Mouse (Mus musculus): Measurements from ENCODE around the gene Fancd2os. TPM values are rescaled to one million over a fixed set of nuclear protein-coding genes. Genes with fewer than 3 reads are reported as not detected.

Gene Fancd2os
- polyA plus RNA-seq, 1 experiment = not detected

- WGBS = 39% methylated on average over 5 of the region's 5 CpGs
- H3K27me3 ChIP-seq (ENCODE audit: control insufficient read depth, insufficient read depth, low read length) = no peaks in the 10 kb centered on the region
- H3K27ac ChIP-seq (ENCODE audit: insufficient read depth, low read depth, low read length) = peak overlapping the region; percentile 24; the same call in 1 of the 2 replicates
- peak overlapping the region; percentile 43; the same call in 1 of the 2 replicates for H3K4me3 ChIP-seq (ENCODE audit: low read depth, low read length)
- peaks cover 8% of the 10 kb centered on the region; the same call in 1 of the 2 replicates for H3K4me1 ChIP-seq (ENCODE audit: control insufficient read depth, insufficient read depth, insufficient read length, low read length)
- no peak for TF ChIP-seq POLR2A (IDR thresholded peaks at IDR 0.05; ENCODE audit: low read depth, low read length)
- H3K36me3 ChIP-seq (ENCODE audit: control insufficient read depth, insufficient read depth, low read length) = peaks cover 6% of the 10 kb centered on the region
Observed at GRCm38 (mm10) chr6:113623386-113623785, 22.9 kb upstream of the Fancd2os start.

GRCm38 (mm10) chr6:113615489-113615888, 15.0 kb upstream of the Fancd2os start:
- Histone ChIP-seq H3K27ac (ENCODE audit: insufficient read depth, low read depth, low read length) (no peak overlapping the region), H3K4me1 (ENCODE audit: control insufficient read depth, insufficient read depth, insufficient read length, low read length) (peaks cover 2% of the 10 kb centered on the region; the same call in 1 of the 2 replicates), H3K36me3 (ENCODE audit: control insufficient read depth, insufficient read depth, low read length) (peaks cover 22% of the 10 kb centered on the region), H3K27me3 (ENCODE audit: control insufficient read depth, insufficient read depth, low read length) (no peaks in the 10 kb centered on the region), H3K4me3 (ENCODE audit: low read depth, low read length) (no peak overlapping the region)
- WGBS = 95% methylated on average over 4 of the region's 4 CpGs
- TF ChIP-seq CTCF (IDR thresholded peaks at IDR 0.05; ENCODE audit: extremely low read depth, insufficient read length, insufficient replicate concordance, low read depth, low read length) (no peak), POLR2A (IDR thresholded peaks at IDR 0.05; ENCODE audit: low read depth, low read length) (no peak)

- Histone ChIP-seq H3K36me3 (ENCODE audit: control insufficient read depth, insufficient read depth, low read length) (peaks cover 25% of the 10 kb centered on the region), H3K4me3 (ENCODE audit: low read depth, low read length) (no peak overlapping the region), H3K4me1 (ENCODE audit: control insufficient read depth, insufficient read depth, insufficient read length, low read length) (peaks cover 2% of the 10 kb centered on the region; the same call in 1 of the 2 replicates), H3K27me3 (ENCODE audit: control insufficient read depth, insufficient read depth, low read length) (no peaks in the 10 kb centered on the region), H3K27ac (ENCODE audit: insufficient read depth, low read depth, low read length) (no peak overlapping the region)
- no peak for TF ChIP-seq POLR2A (IDR thresholded peaks at IDR 0.05; ENCODE audit: low read depth, low read length)
- TF ChIP-seq CTCF (IDR thresholded peaks at IDR 0.05; ENCODE audit: extremely low read depth, insufficient read length, insufficient replicate concordance, low read depth, low read length) = no peak
- 96% methylated on average over 8 of the region's 8 CpGs for WGBS
Observed at GRCm38 (mm10) chr6:113614997-113615396, 14.5 kb upstream of the Fancd2os start.

GRCm38 (mm10) chr6:113614152-113614551, 13.6 kb upstream of the Fancd2os start:
- Histone ChIP-seq H3K27me3 (ENCODE audit: control insufficient read depth, insufficient read depth, low read length) (no peaks in the 10 kb centered on the region), H3K4me1 (ENCODE audit: control insufficient read depth, insufficient read depth, insufficient read length, low read length) (peaks cover 2% of the 10 kb centered on the region; the same call in 1 of the 2 replicates), H3K36me3 (ENCODE audit: control insufficient read depth, insufficient read depth, low read length) (peaks cover 25% of the 10 kb centered on the region), H3K4me3 (ENCODE audit: low read depth, low read length) (no peak overlapping the region), H3K27ac (ENCODE audit: insufficient read depth, low read depth, low read length) (peak overlapping the region; percentile 49; the same call in 1 of the 2 replicates)
- TF ChIP-seq CTCF (IDR thresholded peaks at IDR 0.05; ENCODE audit: extremely low read depth, insufficient read length, insufficient replicate concordance, low read depth, low read length) = no peak
- TF ChIP-seq POLR2A (IDR thresholded peaks at IDR 0.05; ENCODE audit: low read depth, low read length) = no peak
- WGBS = 82% methylated on average over 7 of the region's 7 CpGs

GRCm38 (mm10) chr6:113612258-113612969, 11.9 kb upstream of the Fancd2os start:
- TF ChIP-seq POLR2A (IDR thresholded peaks at IDR 0.05; ENCODE audit: low read depth, low read length) (no peak), CTCF (IDR thresholded peaks at IDR 0.05; ENCODE audit: extremely low read depth, insufficient read length, insufficient replicate concordance, low read depth, low read length) (no peak)
- peaks cover 24% of the 10 kb centered on the region for H3K36me3 ChIP-seq (ENCODE audit: control insufficient read depth, insufficient read depth, low read length)
- no peak overlapping the region for H3K4me3 ChIP-seq (ENCODE audit: low read depth, low read length)
- 86% methylated on average over 8 of the region's 8 CpGs for WGBS
- H3K27me3 ChIP-seq (ENCODE audit: control insufficient read depth, insufficient read depth, low read length) = no peaks in the 10 kb centered on the region
- peaks cover 2% of the 10 kb centered on the region; the same call in 1 of the 2 replicates for H3K4me1 ChIP-seq (ENCODE audit: control insufficient read depth, insufficient read depth, insufficient read length, low read length)
- no peak overlapping the region for H3K27ac ChIP-seq (ENCODE audit: insufficient read depth, low read depth, low read length)

GRCm38 (mm10) chr6:113609293-113609692, 8.8 kb upstream of the Fancd2os start:
- Histone ChIP-seq H3K4me1 (ENCODE audit: control insufficient read depth, insufficient read depth, insufficient read length, low read length) (peaks cover 9% of the 10 kb centered on the region; the same call in 1 of the 2 replicates), H3K36me3 (ENCODE audit: control insufficient read depth, insufficient read depth, low read length) (peaks cover 6% of the 10 kb centered on the region), H3K4me3 (ENCODE audit: low read depth, low read length) (no peak overlapping the region), H3K27me3 (ENCODE audit: control insufficient read depth, insufficient read depth, low read length) (no peaks in the 10 kb centered on the region), H3K27ac (ENCODE audit: insufficient read depth, low read depth, low read length) (no peak overlapping the region)
- 56% methylated on average over 7 of the region's 7 CpGs for WGBS
- TF ChIP-seq CTCF (IDR thresholded peaks at IDR 0.05; ENCODE audit: extremely low read depth, insufficient read length, insufficient replicate concordance, low read depth, low read length) = no peak
- no peak for TF ChIP-seq POLR2A (IDR thresholded peaks at IDR 0.05; ENCODE audit: low read depth, low read length)

- WGBS = 26% methylated on average over 6 of the region's 6 CpGs
- Histone ChIP-seq H3K4me3 (ENCODE audit: low read depth, low read length) (no peak overlapping the region), H3K27ac (ENCODE audit: insufficient read depth, low read depth, low read length) (no peak overlapping the region), H3K27me3 (ENCODE audit: control insufficient read depth, insufficient read depth, low read length) (no peaks in the 10 kb centered on the region), H3K36me3 (ENCODE audit: control insufficient read depth, insufficient read depth, low read length) (peaks cover 5% of the 10 kb centered on the region), H3K4me1 (ENCODE audit: control insufficient read depth, insufficient read depth, insufficient read length, low read length) (peaks cover 9% of the 10 kb centered on the region; the same call in 1 of the 2 replicates)
- TF ChIP-seq CTCF (IDR thresholded peaks at IDR 0.05; ENCODE audit: extremely low read depth, insufficient read length, insufficient replicate concordance, low read depth, low read length) (no peak), POLR2A (IDR thresholded peaks at IDR 0.05; ENCODE audit: low read depth, low read length) (no peak)
Observed at GRCm38 (mm10) chr6:113608871-113609270, 8.4 kb upstream of the Fancd2os start.

Measured in small intestine, adult 2 months (tissue).